Comparison of ENCODE assay signal across 8 mouse cellular contexts in genomic region chr5:66259756-66260448, GRCm38 (mm10). TPM values are rescaled to one million over a fixed set of nuclear protein-coding genes. Genes with fewer than 3 reads are reported as not detected.
A peak's percentile ranks its signal among the peaks of the same experiment; 100 is the strongest.
DNase-seq lines count a peak whose midpoint lies in the region; ATAC-seq lines count a peak whose summit lies in the region.

TSS of gene Nsun7 (plus strand) at chr5:66259897.

- WGBS in hindbrain, embryonic 13.5 days: under 1% methylated on average over 44 of the region's 44 CpGs

- no peaks in the 10 kb centered on the region for H3K36me3 ChIP-seq in hindbrain, embryonic 13.5 days

- H3K4me3 ChIP-seq in hindbrain, embryonic 13.5 days: peak within 1 kb of the TSS; percentile 63

- H3K27me3 ChIP-seq in hindbrain, embryonic 13.5 days: no peaks in the 10 kb centered on the region

- peak within 1 kb of the TSS; percentile 30; the same call in 1 of the 2 replicates for H3K27ac ChIP-seq in hindbrain, embryonic 13.5 days

- peak within 1 kb of the TSS; percentile 87 for H3K4me2 ChIP-seq in hindbrain, embryonic 13.5 days

- ATAC-seq in hindbrain, embryonic 13.5 days (ENCODE audit: low FRiP score): peak; percentile 88

- DNase-seq in NIH3T3 (ENCODE audit: low read depth): peak; percentile 85
- peak; percentile 88 to 89 for DNase-seq in cerebellum, postnatal 10 days
- peak; percentile 72 to 76 for DNase-seq in frontal cortex, postnatal 25 days (ENCODE audit: low spot score in 2 of 2)
- peak; percentile 45 for DNase-seq in left cerebral cortex, adult 11 months (ENCODE audit: low spot score)
- DNase-seq in lung, postnatal 25 days (ENCODE audit: low spot score): peak; percentile 92
- DNase-seq in retina, postnatal 1 day: peak; percentile 88
- peak; percentile 16 for DNase-seq in urinary bladder, postnatal 10 days (ENCODE audit: low spot score)

- H3K9me3 ChIP-seq in hindbrain, embryonic 13.5 days: no peaks in the 10 kb centered on the region

- H3K9ac ChIP-seq in hindbrain, embryonic 13.5 days: peak within 1 kb of the TSS; percentile 86

- peaks cover 9% of the 10 kb centered on the region for H3K4me1 ChIP-seq in hindbrain, embryonic 13.5 days (replicated peaks)

RNA-seq across cellular contexts. Expression of gene Nsun7, which starts in this region (rescaled TPM):
- polyA plus RNA-seq in hindbrain, embryonic 13.5 days (2015; fragmentation: Nextera tagmentation; extraction: Ambion mirVana): 2.4 and 2.5 TPM in 2 replicates

Comparison
In these comparisons a context has a peak if more than half of its experiments do, and no peak if none do; other contexts are left out.
1. Peak in every context shown above with its lines: DNase-seq, ATAC-seq, H3K4me3 ChIP-seq and H3K27ac ChIP-seq.
2. DNase-seq: peak in every context shown above with its lines; median percentile 92 in lung, postnatal 25 days; 88 in cerebellum, postnatal 10 days; 88 in retina, postnatal 1 day; 85 in NIH3T3; 74 in frontal cortex, postnatal 25 days; 45 in left cerebral cortex, adult 11 months; 16 in urinary bladder, postnatal 10 days.